Mouse (Mus musculus): ENCODE data around the gene Mfap3l. TPM values are rescaled to one million over a fixed set of nuclear protein-coding genes. Genes with fewer than 3 reads are reported as not detected.

Gene Mfap3l
- total RNA-seq, 2 experiments from 2014 or later: 53.3 to 56.4 TPM

DNA sequence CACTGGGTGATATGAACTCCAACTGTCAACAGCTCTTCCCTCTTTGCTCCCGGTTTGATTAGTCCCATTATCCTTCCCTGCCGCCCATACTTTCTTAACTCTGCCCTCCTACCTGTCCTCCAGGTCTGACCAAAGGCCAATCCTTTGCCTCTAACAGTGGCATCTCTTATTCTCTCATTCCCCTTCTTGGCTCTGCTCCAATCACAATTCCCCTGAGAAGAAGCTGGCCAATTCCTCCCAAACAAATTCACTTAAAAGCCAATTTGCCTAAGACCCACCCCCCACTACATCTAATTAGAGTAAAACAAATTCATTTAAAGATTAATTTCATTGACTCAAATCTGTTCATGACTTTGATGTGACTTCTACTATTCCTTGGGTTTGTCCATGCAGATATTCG lies 86.1 kb downstream of the Mfap3l start:
- no peak overlapping the region for H3K4me3 ChIP-seq
- H3K27ac ChIP-seq: no peak overlapping the region
- no peak for DNase-seq (ENCODE audit: extremely low spot score in 1 of 2, low spot score in 2 of 2)
- no peak for TF ChIP-seq CTCF (IDR thresholded peaks at IDR 0.05)
- intact Hi-C loops (cut with DNase I): no loop called here

Other genes starting within 250 kb of the Mfap3l start
- not detected for gene Gm10283, start 129.6 kb upstream of the Mfap3l start, total RNA-seq (2021)
- under 1 TPM; 0.30 to 0.72 TPM for gene Aadat, start 126.9 kb upstream of the Mfap3l start, total RNA-seq (2021)